Mouse (Mus musculus): Measurements from ENCODE around the gene Cylc1.

Cylc1 gene

DNA sequence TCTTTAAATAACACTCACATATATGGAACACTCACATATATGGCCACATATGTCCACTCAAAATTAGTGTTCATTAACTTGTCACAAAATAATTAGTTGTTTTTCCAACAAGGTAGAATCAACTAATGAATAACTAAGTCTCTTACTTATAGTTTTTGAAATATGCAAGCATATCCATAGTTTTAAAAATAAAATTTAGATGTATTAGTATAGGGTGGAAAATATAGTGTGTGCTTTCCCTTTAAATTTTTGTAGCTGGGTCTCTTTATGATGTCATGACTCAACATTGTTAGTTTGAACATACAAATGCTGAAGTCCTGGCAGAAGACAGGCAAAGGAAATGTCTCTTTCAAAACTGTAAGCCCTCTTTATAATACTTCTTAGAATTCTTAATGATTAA, at the start of gene Cylc1:
TSS of gene Cylc1 (plus strand) at position 301 of the 400 bp plus-strand sequence.
- no peak for DNase-seq

DNA sequence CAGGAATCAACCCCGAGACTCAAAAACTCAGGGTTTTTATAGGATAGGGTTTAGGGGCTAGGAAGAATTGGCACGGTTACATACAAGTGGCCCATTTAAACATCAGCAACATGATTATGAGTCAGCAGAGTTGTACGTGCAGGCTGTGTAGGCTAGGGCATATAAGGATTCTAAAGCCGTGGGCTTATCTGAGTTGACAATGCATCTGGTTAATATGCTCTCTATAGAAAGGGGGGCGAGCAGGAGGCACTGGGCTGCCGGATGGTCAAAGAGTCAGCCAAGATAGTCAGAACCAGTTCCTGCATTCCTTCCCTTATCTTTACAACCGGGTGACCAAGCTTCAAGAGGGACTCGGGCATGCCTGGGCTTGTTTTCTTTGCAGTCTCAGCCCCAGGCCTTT, 31.5 kb upstream of the Cylc1 start:
- no peak for DNase-seq

DNA sequence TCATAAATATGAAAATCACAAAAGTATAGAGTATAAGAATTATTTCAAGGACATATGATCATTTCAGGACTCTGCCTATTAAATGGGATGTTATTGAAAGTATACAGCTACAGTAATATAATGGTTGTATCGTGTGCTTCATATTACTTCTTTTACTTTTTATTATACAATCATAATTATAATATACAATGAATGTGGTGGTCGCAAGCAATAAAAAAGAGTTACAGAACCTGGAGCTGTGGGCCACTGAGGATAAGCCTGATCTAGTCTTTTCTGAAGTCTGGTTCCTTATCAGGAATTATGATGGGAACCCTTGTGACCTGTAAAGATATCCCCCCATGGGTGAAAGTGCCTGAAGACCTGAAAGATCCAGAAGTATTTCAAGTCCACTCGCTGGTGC, 57.8 kb downstream of the Cylc1 start, which contains the start of gene Gm10112:
TSS of gene Gm10112 (plus strand) at position 301 of the 400 bp plus-strand sequence.
- DNase-seq = no peak

All from kidney, postnatal 10 days (tissue).